ENCODE assay signal across 9 mouse cellular contexts in the genomic region with DNA sequence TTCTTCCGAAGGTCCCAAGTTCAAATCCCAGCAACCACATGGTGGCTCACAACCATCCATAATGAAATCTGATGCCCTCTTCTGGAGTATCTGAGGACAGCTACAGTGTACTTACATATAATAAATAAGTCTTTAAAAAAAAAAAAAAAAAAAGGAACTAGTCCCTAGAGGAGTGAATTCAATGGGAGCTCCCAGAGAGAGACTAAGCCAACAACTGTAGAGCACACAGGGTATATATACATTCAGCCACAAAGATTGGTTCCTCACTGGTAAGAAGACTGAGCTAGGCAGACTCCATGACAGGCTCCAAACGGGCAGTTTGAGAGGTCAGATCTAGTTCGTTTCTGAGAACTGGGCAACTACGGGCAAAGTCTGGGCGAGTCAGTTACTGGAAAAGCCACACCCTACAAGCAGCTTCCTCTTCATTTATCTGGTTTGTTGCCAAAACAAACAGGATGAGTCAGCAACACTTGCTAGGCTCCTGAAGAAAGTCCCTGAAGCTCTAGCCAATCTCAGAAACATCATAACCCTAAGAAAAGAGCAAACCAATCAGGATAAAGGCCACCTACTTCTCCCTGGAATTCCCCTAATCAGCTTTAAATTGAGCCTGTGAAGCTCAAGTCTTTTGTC. TPM values are rescaled to one million over a fixed set of nuclear protein-coding genes. Genes with fewer than 3 reads are reported as not detected.
DNase-seq lines count a peak whose midpoint lies in the region; TF ChIP-seq lines count a peak whose summit lies in the region.
"Had no signal": no experiment of that assay in that cellular context is flagged by ENCODE, and none has a peak within 500 bp of the region (broad histone marks: within the 10 kb centered on the region; RNA-seq: fewer than 3 reads in every experiment).

No protein-coding gene starts in this region.

- H3K27ac ChIP-seq in heart, embryonic 10.5 days = no peak overlapping the region
- no peak overlapping the region for H3K27ac ChIP-seq in cerebellum, adult 2 months (ENCODE audit: insufficient read depth, low read length)
- H3K27ac ChIP-seq: lung, embryonic 15.5 days had no signal

- H3K27me3 ChIP-seq in heart, embryonic 10.5 days (ENCODE audit: insufficient read depth, poor library complexity, severe bottlenecking) = no peaks in the 10 kb centered on the region
- H3K27me3 ChIP-seq in cerebellum, adult 2 months (ENCODE audit: control insufficient read depth, insufficient read depth, low read length) = no peaks in the 10 kb centered on the region
- H3K27me3 ChIP-seq: lung, embryonic 15.5 days had no signal

- no peak for TF ChIP-seq CTCF in lung, adult 2 months (IDR thresholded peaks at IDR 0.05; ENCODE audit: insufficient read depth, low read length)
- no peak for TF ChIP-seq CTCF in cerebellum, adult 2 months (IDR thresholded peaks at IDR 0.05; ENCODE audit: borderline replicate concordance, insufficient read depth, low read depth, low read length)

- TF ChIP-seq POLR2A in lung, adult 2 months (IDR thresholded peaks at IDR 0.05; ENCODE audit: borderline replicate concordance, extremely low read depth, low read depth, low read length) = no peak
- TF ChIP-seq POLR2A in cerebellum, adult 2 months (IDR thresholded peaks at IDR 0.05; ENCODE audit: borderline replicate concordance, insufficient read depth, low read length) = no peak

- no peaks in the 10 kb centered on the region for H3K36me3 ChIP-seq in heart, embryonic 10.5 days
- H3K36me3 ChIP-seq: lung, embryonic 15.5 days had no signal

- no peak overlapping the region for H3K4me3 ChIP-seq in heart, embryonic 10.5 days
- no peak overlapping the region for H3K4me3 ChIP-seq in lung, adult 2 months (replicated peaks; ENCODE audit: extremely low read depth, low read depth, low read length)
- H3K4me3 ChIP-seq in cerebellum, adult 2 months (replicated peaks; ENCODE audit: insufficient read depth, low read depth, low read length) = no peak overlapping the region
- H3K4me3 ChIP-seq: lung, embryonic 15.5 days had no signal

- no peaks in the 10 kb centered on the region for H3K9me3 ChIP-seq in heart, embryonic 10.5 days
- H3K9me3 ChIP-seq: lung, embryonic 15.5 days had no signal

- peak; percentile 65 for DNase-seq in adrenal gland, adult 2 months
- no peak for DNase-seq in adrenal gland, postnatal 4 days (ENCODE audit: low spot score in 2 of 2)
- DNase-seq in ZHBTc4 (ENCODE audit: low read depth, low spot score) = peak; percentile 44
- peak; percentile 90 for DNase-seq in heart, embryonic 10.5 days (ENCODE audit: low spot score)
- DNase-seq in lung, adult 2 months = peak; percentile 18
- DNase-seq in urinary bladder, postnatal 36 days (ENCODE audit: low spot score in 2 of 2) = peak; percentile 36 to 41
- DNase-seq in thymus, postnatal 10 days (ENCODE audit: low spot score in 2 of 2) = no peak
- DNase-seq in cerebellum, adult 2 months = no peak

- WGBS in heart, embryonic 10.5 days = 63% methylated on average over 5 of the region's 5 CpGs
- 24% methylated on average over 5 of the region's 5 CpGs for WGBS in lung, adult 2 months
- WGBS in cerebellum, adult 2 months = 77% methylated on average over 5 of the region's 5 CpGs

- H3K4me1 ChIP-seq in heart, embryonic 10.5 days = no peaks in the 10 kb centered on the region
- peaks cover 7% of the 10 kb centered on the region for H3K4me1 ChIP-seq in lung, adult 2 months (ENCODE audit: control insufficient read depth, insufficient read depth, low read length)
- H3K4me1 ChIP-seq in cerebellum, adult 2 months (ENCODE audit: control insufficient read depth, insufficient read depth, low read length) = no peaks in the 10 kb centered on the region

RNA-seq across cellular contexts. Expression of a gene that starts 4.9 kb away (rescaled TPM):
- 10 to 100 TPM; 22.1 to 23.0 TPM for total RNA-seq in adrenal gland, adult 2 months (2021)
- polyA plus RNA-seq in adrenal gland, adult 2 months (2012; rRNA removed) = 9.1 and 9.2 TPM in 2 replicates
- total RNA-seq in adrenal gland, postnatal 4 days (2021) = 10 to 100 TPM; 23.4 to 24.0 TPM
- polyA plus RNA-seq in heart, embryonic 10.5 days (2016; fragmentation: Nextera tagmentation; extraction: Ambion mirVana) = 23.5 and 33.1 TPM in 2 replicates
- 9.9 and 10.7 TPM in 2 replicates for polyA plus RNA-seq in lung, adult 2 months (2012; rRNA removed)
- 19.0 and 27.1 TPM in 2 replicates for polyA plus RNA-seq in cerebellum, adult 2 months (2012; rRNA removed)

RNA-seq across cellular contexts. Expression of a gene that starts 53.7 kb away (rescaled TPM):
- total RNA-seq in adrenal gland, adult 2 months (2021) = 10 to 100 TPM; 15.2 to 38.4 TPM
- 1.8 and 3.4 TPM in 2 replicates for polyA plus RNA-seq in adrenal gland, adult 2 months (2012; rRNA removed)
- 10 to 100 TPM; 15.6 to 16.4 TPM for total RNA-seq in adrenal gland, postnatal 4 days (2021)
- 14.0 and 19.9 TPM in 2 replicates for polyA plus RNA-seq in heart, embryonic 10.5 days (2016; fragmentation: Nextera tagmentation; extraction: Ambion mirVana)
- polyA plus RNA-seq in lung, adult 2 months (2012; rRNA removed) = 11.8 and 16.3 TPM in 2 replicates
- polyA plus RNA-seq in cerebellum, adult 2 months (2012; rRNA removed) = 3.7 and 5.6 TPM in 2 replicates

Comparison
In these comparisons a context has a peak if more than half of its experiments do, and no peak if none do; other contexts are left out.
1. DNase-seq: peak in adrenal gland, adult 2 months (single experiment), ZHBTc4 (single experiment), heart, embryonic 10.5 days (single experiment), lung, adult 2 months (single experiment) and urinary bladder, postnatal 36 days (2 of 2); none in adrenal gland, postnatal 4 days (0 of 2), thymus, postnatal 10 days (0 of 2) and cerebellum, adult 2 months (0 of 2).